Mouse (Mus musculus): ENCODE measurements around the gene Tex264. TPM values are rescaled to one million over a fixed set of nuclear protein-coding genes. Genes with fewer than 3 reads are reported as not detected.
A peak's percentile ranks its signal among the peaks of the same experiment; 100 is the strongest.

Tex264 gene
- polyA plus RNA-seq, 2 experiments = 56.8 to 63.9 TPM

- WGBS = under 1% methylated on average over 27 of the region's 44 CpGs
- peaks cover 27% of the 10 kb centered on the region for H3K36me3 ChIP-seq (ENCODE audit: control insufficient read depth, insufficient read depth, low read length)
- peak within 1 kb of the TSS; percentile 57 for H3K4me2 ChIP-seq (replicated peaks; ENCODE audit: low read depth, low read length, severe bottlenecking)
- H3K27me3 ChIP-seq (ENCODE audit: control insufficient read depth, insufficient read depth, low read length) = peaks cover 16% of the 10 kb centered on the region
- peak within 1 kb of the TSS; percentile 30 for H3K4me3 ChIP-seq (replicated peaks; ENCODE audit: low read length)
- no peak for TF ChIP-seq POLR2A (IDR thresholded peaks at IDR 0.05; ENCODE audit: borderline replicate concordance, extremely low read depth, insufficient read depth, insufficient read length)
- H3K9me3 ChIP-seq (ENCODE audit: control insufficient read depth, low read length) = no peaks in the 10 kb centered on the region
- H3K4me1 ChIP-seq (ENCODE audit: control insufficient read depth, insufficient read depth, low read length) = peaks cover 7% of the 10 kb centered on the region; the same call in 1 of the 2 replicates
- DNase-seq (ENCODE audit: low spot score) (peak; percentile 70), ATAC-seq (ENCODE audit: low FRiP score, low read depth) (peak; percentile 68)
- H3K9ac ChIP-seq (ENCODE audit: low read depth, low read length, severe bottlenecking) = no peak within 1 kb of the TSS
- no peak within 1 kb of the TSS for H3K27ac ChIP-seq (replicated peaks; ENCODE audit: low read depth, low read length)
Observed at GRCm38 (mm10) chr9:106655884-106656720, 29.6 kb downstream of the Tex264 start, which contains the start of gene Grm2. Gene Grm2, minus strand, starts transcription at chr9:106656082.

DNA sequence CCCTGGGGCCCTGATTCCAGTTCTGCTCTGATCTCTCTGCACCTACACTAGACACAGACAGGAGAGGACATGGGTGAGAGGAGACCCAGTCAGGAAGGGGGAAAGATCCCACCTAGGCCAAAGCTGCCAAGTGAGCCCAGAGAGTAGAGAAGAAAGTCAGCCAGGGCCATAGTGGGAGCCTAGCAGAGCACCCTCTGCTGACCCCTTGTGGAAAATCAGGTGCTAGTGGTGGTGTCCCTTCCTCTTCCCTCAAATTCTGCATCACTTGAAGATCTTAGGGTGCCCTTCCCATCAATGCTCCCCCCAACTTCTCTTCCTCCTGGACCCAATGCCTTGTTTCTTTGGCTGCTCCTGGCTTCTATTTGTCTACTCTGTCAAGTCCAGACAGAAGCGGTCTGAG lies 33.0 kb downstream of the Tex264 start:
- Histone ChIP-seq H3K9me3 (ENCODE audit: control insufficient read depth, low read length) (no peaks in the 10 kb centered on the region), H3K4me2 (replicated peaks; ENCODE audit: low read depth, low read length, severe bottlenecking) (no peak overlapping the region), H3K36me3 (ENCODE audit: control insufficient read depth, insufficient read depth, low read length) (no peaks in the 10 kb centered on the region), H3K27ac (replicated peaks; ENCODE audit: low read depth, low read length) (no peak overlapping the region), H3K27me3 (ENCODE audit: control insufficient read depth, insufficient read depth, low read length) (peaks cover 16% of the 10 kb centered on the region), H3K9ac (ENCODE audit: low read depth, low read length, severe bottlenecking) (no peak overlapping the region), H3K4me3 (replicated peaks; ENCODE audit: low read length) (no peak overlapping the region), H3K4me1 (ENCODE audit: control insufficient read depth, insufficient read depth, low read length) (peaks cover 7% of the 10 kb centered on the region; the same call in 1 of the 2 replicates)
- WGBS = 57% methylated on average over 1 of the region's 1 CpGs
- ATAC-seq (ENCODE audit: low FRiP score, low read depth) = no peak
- TF ChIP-seq POLR2A (IDR thresholded peaks at IDR 0.05; ENCODE audit: borderline replicate concordance, extremely low read depth, insufficient read depth, insufficient read length) = no peak
- DNase-seq (ENCODE audit: low spot score) = no peak

DNA sequence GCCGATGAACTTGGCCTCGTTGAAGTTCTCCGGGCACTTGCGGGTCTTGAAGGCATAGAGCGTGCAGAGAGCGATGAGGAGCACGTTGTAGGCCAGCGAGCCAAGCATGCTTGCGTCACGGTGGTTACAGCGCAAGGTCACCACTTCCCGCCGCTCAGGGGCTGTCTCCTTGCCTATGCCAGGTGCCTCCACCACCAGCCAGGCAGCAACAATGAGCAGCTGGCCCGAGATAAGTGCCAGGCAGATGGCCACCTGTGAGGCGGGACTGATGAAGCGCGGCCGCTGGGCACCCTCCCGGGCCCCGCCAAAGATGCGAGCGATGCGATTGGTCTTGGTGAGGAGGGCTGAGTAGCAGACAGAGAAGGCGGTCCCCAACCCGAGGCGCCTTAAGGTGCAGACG lies 38.5 kb downstream of the Tex264 start:
- Histone ChIP-seq H3K27me3 (ENCODE audit: control insufficient read depth, insufficient read depth, low read length) (no peaks in the 10 kb centered on the region), H3K4me3 (replicated peaks; ENCODE audit: low read length) (no peak overlapping the region), H3K4me2 (replicated peaks; ENCODE audit: low read depth, low read length, severe bottlenecking) (no peak overlapping the region), H3K27ac (replicated peaks; ENCODE audit: low read depth, low read length) (no peak overlapping the region), H3K9ac (ENCODE audit: low read depth, low read length, severe bottlenecking) (no peak overlapping the region), H3K4me1 (ENCODE audit: control insufficient read depth, insufficient read depth, low read length) (no peaks in the 10 kb centered on the region), H3K9me3 (ENCODE audit: control insufficient read depth, low read length) (no peaks in the 10 kb centered on the region), H3K36me3 (ENCODE audit: control insufficient read depth, insufficient read depth, low read length) (no peaks in the 10 kb centered on the region)
- DNase-seq (ENCODE audit: low spot score) = no peak
- no peak for TF ChIP-seq POLR2A (IDR thresholded peaks at IDR 0.05; ENCODE audit: borderline replicate concordance, extremely low read depth, insufficient read depth, insufficient read length)
- no peak for ATAC-seq (ENCODE audit: low FRiP score, low read depth)
- WGBS = 73% methylated on average over 26 of the region's 27 CpGs

DNA sequence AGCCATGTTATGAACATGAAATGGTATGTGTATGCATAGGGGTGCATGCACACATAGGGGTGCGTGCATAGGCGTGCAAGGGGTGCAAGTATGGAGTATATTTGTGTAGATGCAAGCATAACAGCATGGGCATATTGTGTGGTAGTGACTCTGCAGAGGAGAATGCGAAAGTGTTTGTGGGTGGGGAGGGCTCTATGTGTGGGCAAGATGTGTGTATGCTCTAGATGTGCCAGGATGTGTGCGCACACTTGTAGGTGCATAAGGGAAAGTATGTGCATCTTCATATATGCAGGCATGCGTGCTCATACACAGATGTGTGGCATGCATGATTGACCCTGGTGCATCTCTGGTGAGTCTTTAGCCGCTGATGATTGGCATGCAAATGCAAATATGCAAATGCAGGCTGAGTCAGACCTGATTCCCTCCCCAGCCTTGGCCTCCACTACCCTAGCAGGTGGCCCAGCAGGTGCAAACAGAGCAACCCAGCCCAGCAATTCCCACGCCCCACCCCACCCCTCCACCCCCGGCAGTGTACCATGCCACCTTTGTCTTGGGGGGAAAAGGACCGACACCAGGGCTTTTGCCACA lies 39.9 kb downstream of the Tex264 start:
- H3K9me3 ChIP-seq (ENCODE audit: control insufficient read depth, low read length) = no peaks in the 10 kb centered on the region
- no peaks in the 10 kb centered on the region for H3K27me3 ChIP-seq (ENCODE audit: control insufficient read depth, insufficient read depth, low read length)
- H3K4me1 ChIP-seq (ENCODE audit: control insufficient read depth, insufficient read depth, low read length) = no peaks in the 10 kb centered on the region
- 77% methylated on average over 9 of the region's 9 CpGs for WGBS
- DNase-seq (ENCODE audit: low spot score) = no peak
- no peak overlapping the region for H3K4me3 ChIP-seq (replicated peaks; ENCODE audit: low read length)
- ATAC-seq (ENCODE audit: low FRiP score, low read depth) = no peak
- no peak for TF ChIP-seq POLR2A (IDR thresholded peaks at IDR 0.05; ENCODE audit: borderline replicate concordance, extremely low read depth, insufficient read depth, insufficient read length)
- no peak overlapping the region for H3K27ac ChIP-seq (replicated peaks; ENCODE audit: low read depth, low read length)
- no peaks in the 10 kb centered on the region for H3K36me3 ChIP-seq (ENCODE audit: control insufficient read depth, insufficient read depth, low read length)
- H3K4me2 ChIP-seq (replicated peaks; ENCODE audit: low read depth, low read length, severe bottlenecking) = no peak overlapping the region
- no peak overlapping the region for H3K9ac ChIP-seq (ENCODE audit: low read depth, low read length, severe bottlenecking)

- Histone ChIP-seq H3K4me2 (replicated peaks; ENCODE audit: low read depth, low read length, severe bottlenecking) (no peak overlapping the region), H3K27ac (replicated peaks; ENCODE audit: low read depth, low read length) (no peak overlapping the region), H3K9me3 (ENCODE audit: control insufficient read depth, low read length) (no peaks in the 10 kb centered on the region), H3K9ac (ENCODE audit: low read depth, low read length, severe bottlenecking) (no peak overlapping the region), H3K36me3 (ENCODE audit: control insufficient read depth, insufficient read depth, low read length) (no peaks in the 10 kb centered on the region), H3K27me3 (ENCODE audit: control insufficient read depth, insufficient read depth, low read length) (no peaks in the 10 kb centered on the region), H3K4me1 (ENCODE audit: control insufficient read depth, insufficient read depth, low read length) (no peaks in the 10 kb centered on the region), H3K4me3 (replicated peaks; ENCODE audit: low read length) (no peak overlapping the region)
- DNase-seq (ENCODE audit: low spot score) (no peak), ATAC-seq (ENCODE audit: low FRiP score, low read depth) (no peak)
- no peak for TF ChIP-seq POLR2A (IDR thresholded peaks at IDR 0.05; ENCODE audit: borderline replicate concordance, extremely low read depth, insufficient read depth, insufficient read length)
- 57% methylated on average over 6 of the region's 6 CpGs for WGBS
Observed at GRCm38 (mm10) chr9:106643787-106644186, 41.9 kb downstream of the Tex264 start.
